Mouse (Mus musculus): ENCODE results near the gene Ulk4.

- TF ChIP-seq POLR2A (IDR thresholded peaks at IDR 0.05; ENCODE audit: control insufficient read depth, extremely low read depth, insufficient read depth, low read length, poor library complexity): no peak
- no peak for TF ChIP-seq CTCF (IDR thresholded peaks at IDR 0.05; ENCODE audit: borderline replicate concordance, control insufficient read depth, extremely low read depth, insufficient read depth, low read length, poor library complexity)
Measured at GRCm38 (mm10) chr9:120994223-120995155, 282.5 kb downstream of the Ulk4 start.

Measured in thymus, adult 2 months (tissue).